Mouse (Mus musculus): Measurements from ENCODE around the gene Macrod2.
A peak's percentile ranks its signal among the peaks of the same experiment; 100 is the strongest.

Macrod2 gene

DNA sequence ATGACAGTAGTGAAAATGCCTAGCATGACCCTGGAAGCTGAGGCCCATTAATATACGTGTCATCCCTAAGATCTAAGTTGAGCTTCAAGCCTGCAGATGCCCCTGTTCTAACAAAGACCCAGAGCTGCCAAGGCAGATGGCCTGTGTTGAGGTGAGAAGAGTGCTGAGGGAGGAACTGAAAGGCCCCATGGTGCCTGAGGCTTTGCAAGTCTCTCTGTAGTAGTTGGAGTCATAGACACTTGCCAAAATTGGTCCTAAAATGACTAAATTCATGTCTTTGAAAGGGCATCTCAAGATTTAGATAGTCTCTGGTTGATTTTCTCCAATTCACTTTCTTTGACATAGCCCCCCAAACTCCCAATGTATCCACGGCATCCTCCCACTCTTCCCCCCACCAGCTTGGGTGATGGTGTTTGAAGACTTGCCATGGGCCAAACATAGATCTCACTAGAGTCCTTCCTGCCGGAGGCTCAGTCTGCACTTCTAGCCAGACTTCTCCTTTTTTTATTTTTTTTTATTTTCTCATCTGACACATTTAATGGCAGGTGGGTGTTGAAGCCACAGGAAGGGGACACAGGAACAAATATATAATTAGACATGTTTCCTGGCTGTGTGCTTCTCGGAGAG lies 1439.2 kb downstream of the Macrod2 start:
- no peak for DNase-seq (ENCODE audit: low read depth, low spot score)

DNA sequence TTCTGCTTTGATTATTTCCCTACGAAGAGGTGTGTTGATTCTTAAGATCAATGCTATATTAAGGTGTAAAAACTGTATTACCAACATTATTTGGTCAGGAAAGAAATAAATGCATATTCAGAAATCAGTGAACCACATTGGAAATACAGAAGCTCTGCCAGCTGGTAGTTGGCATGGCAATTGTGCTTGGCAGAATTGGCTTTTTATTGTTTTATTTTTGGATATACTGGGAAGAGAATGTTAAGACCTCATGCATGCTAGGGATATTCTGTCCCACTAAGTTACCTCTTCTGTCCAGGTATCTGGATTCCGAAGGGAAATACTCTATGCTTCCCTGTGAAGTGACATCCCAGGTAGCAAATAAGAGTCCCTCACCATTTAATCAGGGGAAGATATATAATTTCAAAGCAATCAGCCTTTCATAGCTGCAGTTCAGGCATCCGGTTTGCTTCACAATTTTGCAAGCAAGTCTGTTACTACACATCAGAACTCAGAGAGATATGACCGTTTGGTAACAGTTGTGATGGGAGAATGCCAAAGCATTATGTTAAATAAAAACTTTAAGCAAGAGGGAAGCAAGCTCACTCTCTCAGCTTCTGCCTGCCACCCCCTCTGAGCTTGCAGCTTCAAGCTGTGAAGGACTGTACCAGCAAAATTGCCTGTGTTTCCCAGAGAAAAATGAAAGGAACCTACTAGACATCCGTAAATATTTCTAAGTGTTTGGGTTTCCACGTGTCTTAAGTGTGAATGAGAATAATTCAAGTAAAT lies 1449.5 kb downstream of the Macrod2 start:
- no peak for DNase-seq (ENCODE audit: low read depth, low spot score)

- DNase-seq (ENCODE audit: low read depth, low spot score) = no peak
These were observed 1464.1 kb downstream of the Macrod2 start for GRCm38 (mm10) chr2:141859220-141859619.

DNA sequence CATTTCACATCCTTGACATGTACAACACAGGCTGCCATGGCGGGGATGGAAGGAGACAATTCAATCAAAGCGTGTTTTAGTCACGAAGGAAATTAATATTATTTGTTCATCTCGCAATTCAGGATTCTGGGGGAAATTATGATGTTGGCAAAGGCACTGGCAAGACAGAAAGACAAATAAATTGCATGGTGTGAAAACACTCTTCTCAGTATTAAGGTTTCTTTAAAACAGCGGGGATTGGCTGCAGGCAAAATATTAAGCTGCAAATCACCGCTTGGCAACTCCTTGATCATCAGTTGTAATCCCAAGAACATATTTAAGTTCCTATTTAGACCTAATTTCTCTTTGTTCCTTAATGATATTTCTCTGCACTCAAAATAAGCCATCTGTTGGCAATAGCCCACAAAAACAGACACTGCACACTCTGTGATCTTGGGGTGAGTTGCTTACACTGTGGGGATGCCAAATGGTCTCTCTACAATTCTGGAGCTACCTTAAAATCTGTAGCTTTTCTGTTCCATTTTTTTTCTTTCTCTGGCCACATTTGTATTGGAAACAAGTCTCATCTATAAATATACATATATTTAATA lies 1466.7 kb downstream of the Macrod2 start:
- DNase-seq (ENCODE audit: low read depth, low spot score) = no peak

- peak; percentile 39 for DNase-seq (ENCODE audit: low read depth, low spot score)
These were observed 1467.6 kb downstream of the Macrod2 start for GRCm38 (mm10) chr2:141862531-141863265.

GRCm38 (mm10) chr2:141863628-141864165 lies 1468.6 kb downstream of the Macrod2 start:
- no peak for DNase-seq (ENCODE audit: low read depth, low spot score)

DNA sequence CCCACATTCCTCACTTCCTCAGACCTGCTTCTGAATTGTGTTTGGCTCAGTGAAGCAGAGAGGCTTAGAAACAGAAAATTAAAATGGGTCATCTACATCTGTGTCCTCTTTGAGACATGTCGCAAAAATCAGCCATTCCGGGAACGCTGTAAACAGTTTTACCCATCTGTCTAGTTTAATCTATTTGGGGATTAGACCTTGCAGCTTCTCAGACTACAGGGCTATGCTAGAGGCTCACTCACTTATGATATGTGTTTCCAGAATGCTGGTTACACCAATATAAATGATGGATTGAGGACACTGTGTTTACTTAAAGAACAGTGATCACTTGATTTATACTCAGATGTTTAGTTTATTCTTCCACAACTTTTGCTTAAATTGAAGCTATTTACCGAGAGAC lies 1475.8 kb downstream of the Macrod2 start:
- DNase-seq (ENCODE audit: low read depth, low spot score) = no peak

DNA sequence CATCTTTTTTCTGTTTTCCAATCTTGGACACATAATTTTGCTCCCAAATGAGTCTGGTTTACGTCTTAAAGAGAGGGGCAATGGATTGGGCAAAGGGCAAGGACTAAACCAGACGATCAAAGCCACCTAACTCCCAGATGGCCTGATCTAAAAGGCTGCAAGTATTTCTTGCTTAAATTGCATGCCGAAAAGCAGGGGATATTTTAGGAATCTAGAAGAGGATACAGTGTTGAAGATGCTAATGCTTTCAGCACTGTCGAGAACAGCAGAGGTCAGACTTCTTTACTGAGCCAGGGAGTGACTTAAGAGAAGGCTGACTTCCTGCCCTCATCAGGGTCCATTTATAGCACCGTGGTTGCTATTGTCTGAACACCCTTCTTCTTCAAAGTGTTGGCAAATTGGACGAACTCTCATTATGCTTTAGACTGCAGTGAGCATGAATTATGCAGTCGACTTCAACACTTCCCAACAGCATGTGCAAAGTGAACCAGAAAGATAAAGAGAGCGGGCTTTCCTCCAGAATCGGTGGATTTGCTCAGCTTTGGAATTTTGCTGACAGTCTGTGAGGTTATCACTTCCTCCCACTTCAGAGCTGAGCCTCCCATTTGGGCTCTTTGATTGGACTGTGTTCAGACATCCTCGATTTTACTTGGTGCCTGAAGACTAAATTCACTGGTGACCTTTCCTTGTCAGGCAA lies 1481.2 kb downstream of the Macrod2 start:
- DNase-seq (ENCODE audit: low read depth, low spot score) = no peak

- DNase-seq (ENCODE audit: low read depth, low spot score) = no peak
These were observed 1481.8 kb downstream of the Macrod2 start for GRCm38 (mm10) chr2:141876958-141877357.

DNA sequence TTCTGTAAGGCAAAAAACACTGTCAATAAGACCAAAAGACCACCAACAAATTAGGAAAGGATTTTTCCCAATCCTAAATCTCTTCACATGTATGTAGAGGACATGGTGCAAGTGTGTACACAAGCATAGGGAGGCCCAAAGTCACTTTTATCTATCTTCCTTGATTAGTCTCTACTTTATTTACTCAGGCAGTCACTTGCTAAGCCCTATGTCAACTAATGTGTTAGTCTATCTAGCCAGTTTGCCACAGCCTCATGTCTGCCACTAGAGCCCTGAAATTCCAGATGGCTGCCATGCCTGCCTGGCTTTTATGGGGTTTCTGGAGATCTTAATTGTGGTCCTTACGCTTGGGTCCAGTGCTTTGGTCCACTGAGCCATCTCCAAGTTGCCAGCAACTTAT lies 1483.4 kb downstream of the Macrod2 start:
- no peak for DNase-seq (ENCODE audit: low read depth, low spot score)

DNA sequence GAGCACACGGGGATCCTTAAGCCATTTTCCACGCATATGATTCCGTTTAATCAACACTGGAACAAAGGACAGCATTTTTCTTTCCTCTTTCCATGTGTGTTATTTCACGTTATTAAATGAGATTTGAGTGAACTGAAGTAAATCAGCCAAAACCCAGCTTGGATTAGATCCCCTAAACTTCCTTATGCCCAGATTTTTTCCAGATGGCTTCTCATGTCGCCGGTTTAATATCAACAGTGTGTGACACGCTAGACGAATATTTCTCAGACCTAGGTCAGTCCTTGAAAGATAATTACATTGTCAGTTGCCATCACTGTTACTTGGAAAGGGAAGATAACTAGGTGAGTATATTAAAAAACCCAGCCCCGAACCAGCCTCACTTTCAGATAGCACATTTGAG lies 1484.6 kb downstream of the Macrod2 start:
- no peak for DNase-seq (ENCODE audit: low read depth, low spot score)

GRCm38 (mm10) chr2:141886694-141887474 lies 1491.8 kb downstream of the Macrod2 start:
- DNase-seq (ENCODE audit: low read depth, low spot score) = no peak

DNA sequence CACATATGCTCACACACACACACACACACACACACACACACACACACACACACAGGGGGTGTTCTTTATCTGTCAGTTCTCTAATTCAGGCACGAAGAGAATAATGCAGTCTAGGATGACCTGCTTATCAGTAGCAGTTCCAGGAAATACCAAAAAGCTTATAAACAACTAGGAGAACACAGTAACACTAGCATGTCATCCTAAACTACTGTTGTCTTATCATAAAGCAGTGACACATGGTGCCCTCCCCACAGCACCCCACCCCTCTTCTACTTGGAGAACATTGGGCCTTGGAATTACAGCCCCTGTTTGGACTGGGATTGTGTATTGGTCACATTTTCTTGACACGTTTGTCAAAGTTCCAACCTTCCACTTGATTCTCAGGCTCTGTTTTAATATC lies 1494.4 kb downstream of the Macrod2 start:
- no peak for DNase-seq (ENCODE audit: low read depth, low spot score)

DNA sequence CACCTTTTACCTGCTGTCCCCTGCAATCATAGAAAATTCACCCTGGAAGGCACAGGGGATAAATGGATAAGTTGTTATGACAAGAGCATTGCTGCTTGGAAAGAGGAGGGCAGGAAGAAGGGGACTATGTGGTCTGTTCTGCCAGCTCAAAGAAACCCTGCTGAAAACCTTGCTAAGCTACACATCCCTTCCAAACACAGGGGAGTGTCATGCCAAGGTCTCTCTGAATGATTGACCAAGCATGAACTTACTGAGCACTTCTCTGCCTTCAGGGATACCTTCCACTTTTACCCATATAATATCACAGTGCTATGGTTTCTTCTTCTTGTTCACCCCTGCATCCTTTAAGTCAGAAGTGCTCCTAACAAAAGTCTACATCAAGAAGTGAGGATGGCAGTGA lies 1502.8 kb downstream of the Macrod2 start:
- DNase-seq (ENCODE audit: low read depth, low spot score) = no peak

GRCm38 (mm10) chr2:141911831-141912447 lies 1516.8 kb downstream of the Macrod2 start:
- DNase-seq (ENCODE audit: low read depth, low spot score) = no peak

DNA sequence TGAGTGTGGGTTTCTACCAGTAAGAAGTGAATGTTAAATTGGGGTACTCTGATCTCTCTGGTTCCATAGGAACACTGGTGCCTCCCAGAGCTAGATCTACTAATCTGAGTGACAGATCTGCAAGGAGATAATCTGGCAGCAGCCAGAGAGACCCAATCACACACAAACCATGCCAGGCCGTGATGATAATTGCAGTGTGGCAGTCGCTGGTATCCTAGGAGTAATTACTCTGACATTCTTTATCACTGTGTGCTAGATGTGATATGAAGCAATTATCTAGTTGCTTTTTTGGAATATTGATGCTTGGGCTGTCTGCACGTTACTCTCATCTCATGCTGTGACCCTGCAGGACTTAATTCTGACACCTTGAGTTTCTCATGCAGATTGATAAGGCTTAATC lies 1518.4 kb downstream of the Macrod2 start:
- no peak for DNase-seq (ENCODE audit: low read depth, low spot score)

DNA sequence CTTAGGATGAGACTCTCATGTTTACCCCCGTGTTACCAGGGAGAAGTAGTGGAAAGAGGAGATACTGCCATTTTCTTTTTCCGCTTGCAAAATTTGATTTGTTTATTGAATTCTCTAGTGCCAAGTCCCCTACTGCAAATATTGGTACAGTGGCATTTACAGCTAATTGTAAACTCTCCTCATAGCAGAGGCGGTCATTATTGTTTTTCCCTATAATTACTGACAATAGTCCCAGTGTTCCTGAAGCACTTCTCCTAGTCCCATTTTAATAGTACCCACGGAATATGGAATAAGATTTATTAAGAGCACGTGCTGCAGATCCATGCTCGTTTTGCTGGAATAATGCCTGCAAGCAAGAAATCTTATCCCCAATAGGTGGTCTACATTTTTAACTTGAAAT lies 1518.8 kb downstream of the Macrod2 start:
- DNase-seq (ENCODE audit: low read depth, low spot score) = no peak

- DNase-seq (ENCODE audit: low read depth, low spot score) = no peak
These were observed 1525.4 kb downstream of the Macrod2 start for GRCm38 (mm10) chr2:141920377-141920992.

- DNase-seq (ENCODE audit: low read depth, low spot score) = no peak
These were observed 1540.0 kb downstream of the Macrod2 start for GRCm38 (mm10) chr2:141935130-141935529.

- DNase-seq (ENCODE audit: low read depth, low spot score) = no peak
These were observed 1559.7 kb downstream of the Macrod2 start for GRCm38 (mm10) chr2:141954795-141955194.
